Mouse (Mus musculus) gonadal fat pad, adult 2 months (tissue): ENCODE results near the gene Slc4a11. TPM values are rescaled to one million over a fixed set of nuclear protein-coding genes. Genes with fewer than 3 reads are reported as not detected.

Source experiments
- DNase-seq: peaks from one replicate; pipeline ENCODE4 v3.0.0-alpha.2; 2012; ENCODE audit warnings: low read depth
- polyA plus RNA-seq: library from polyadenylated mRNA; depleted of rRNA; stranded (reverse); fragments of >200 nt; gene quantifications from 2 replicates; pipeline ENCODE4 v1.2.3, GENCODE M21; 2012; rRNA removed

Gene Slc4a11
- 6.0 and 7.1 TPM in 2 replicates for polyA plus RNA-seq

GRCm38 (mm10) chr2:130697153-130697810, at the start of gene Slc4a11:
TSS of gene Slc4a11 (minus strand) at chr2:130697519.
- DNase-seq, result no peak

GRCm38 (mm10) chr2:130743576-130743975, 46.3 kb upstream of the Slc4a11 start:
- no peak for DNase-seq

DNA sequence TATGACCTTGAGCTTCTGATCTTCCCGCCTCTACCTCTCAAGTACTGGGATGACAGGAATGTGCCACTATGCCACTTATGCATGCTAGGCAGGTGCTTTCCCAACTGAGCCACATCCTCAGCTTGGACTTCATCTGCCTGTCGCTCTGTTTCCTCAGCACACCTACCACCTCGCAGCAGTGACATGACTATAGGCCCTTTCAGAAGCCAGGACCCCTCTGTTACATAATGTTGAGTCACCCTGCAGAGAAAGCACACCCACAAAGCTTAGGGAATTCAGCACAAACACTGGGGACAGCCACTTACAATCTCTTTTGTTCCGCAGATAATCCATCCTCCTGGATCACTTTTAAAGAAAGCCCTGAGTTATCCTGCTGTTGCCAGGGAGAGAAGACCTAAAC, 42.8 kb upstream of the Slc4a11 start:
- no peak for DNase-seq

GRCm38 (mm10) chr2:130738019-130738418, 40.7 kb upstream of the Slc4a11 start:
- DNase-seq, result no peak

GRCm38 (mm10) chr2:130735281-130735680, 38.0 kb upstream of the Slc4a11 start:
- DNase-seq, result no peak

GRCm38 (mm10) chr2:130733444-130733843, 36.1 kb upstream of the Slc4a11 start:
- DNase-seq, result no peak

DNA sequence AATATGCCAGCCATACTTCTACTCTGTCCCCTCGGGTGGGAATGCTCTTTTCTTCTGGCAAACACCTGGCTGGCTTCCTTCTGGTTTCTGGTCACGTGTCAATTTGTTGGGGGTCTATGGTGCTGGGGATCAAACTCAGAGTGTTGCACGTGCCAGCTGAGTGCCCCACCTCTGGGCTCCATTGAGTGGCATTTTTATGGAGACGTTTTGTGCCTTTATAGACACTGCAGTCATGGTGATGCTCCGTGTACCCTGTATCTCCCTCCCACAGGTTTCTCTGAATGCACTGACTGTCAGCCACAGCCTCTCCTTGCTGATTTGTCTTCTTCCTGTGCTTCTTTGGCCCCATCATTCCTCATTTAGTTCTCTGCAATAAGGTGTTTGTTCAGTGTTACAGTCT, 34.5 kb upstream of the Slc4a11 start:
- no peak for DNase-seq

DNA sequence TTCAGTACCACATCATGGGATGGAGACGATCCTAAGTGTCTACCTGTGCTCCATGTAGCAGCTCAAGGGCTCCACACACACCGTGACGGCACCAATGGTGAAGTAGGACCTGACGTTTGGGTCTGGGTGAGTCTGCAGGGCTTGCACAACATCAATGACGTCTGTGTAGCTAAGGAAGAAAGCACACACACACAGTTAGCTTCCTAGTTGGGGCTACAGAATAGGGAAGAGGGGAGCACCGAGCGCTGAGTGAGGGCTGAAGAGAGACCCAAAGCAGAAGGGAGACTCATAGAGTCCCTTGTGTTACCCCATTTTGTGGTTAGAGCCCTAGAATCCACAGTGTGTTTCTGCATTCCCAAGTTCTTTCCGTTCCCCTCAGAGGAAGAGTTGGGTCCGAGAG, 33.4 kb upstream of the Slc4a11 start:
- DNase-seq, result no peak

- no peak for DNase-seq
Observed at GRCm38 (mm10) chr2:130728906-130729585, 31.7 kb upstream of the Slc4a11 start.

DNA sequence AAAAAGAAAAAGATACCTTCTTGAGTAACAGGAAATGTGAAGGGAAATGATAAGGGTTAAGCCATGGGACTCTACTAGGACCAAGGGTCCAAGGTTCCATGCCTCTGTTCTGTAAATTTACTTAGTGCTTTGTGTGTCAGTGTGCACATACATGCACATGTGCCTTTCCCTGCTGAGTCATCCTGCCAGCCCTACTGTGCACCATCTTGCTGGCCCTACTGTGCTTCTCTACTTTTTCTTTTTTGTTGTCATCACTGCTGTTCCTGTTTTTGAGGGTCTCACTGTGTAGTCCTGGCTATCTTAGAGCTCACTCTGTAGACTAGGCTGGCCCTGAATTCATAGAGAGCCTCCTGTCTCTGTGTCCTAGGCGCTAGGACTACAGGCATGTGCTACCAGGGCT, 30.4 kb upstream of the Slc4a11 start:
- no peak for DNase-seq

GRCm38 (mm10) chr2:130724369-130724768, 27.1 kb upstream of the Slc4a11 start:
- peak; percentile 73 for DNase-seq

- no peak for DNase-seq
Observed at GRCm38 (mm10) chr2:130717951-130718350, 20.6 kb upstream of the Slc4a11 start.

- DNase-seq, result no peak
Observed at GRCm38 (mm10) chr2:130707057-130707456, 9.7 kb upstream of the Slc4a11 start.

GRCm38 (mm10) chr2:130706602-130707001, 9.3 kb upstream of the Slc4a11 start:
- DNase-seq, result no peak

DNA sequence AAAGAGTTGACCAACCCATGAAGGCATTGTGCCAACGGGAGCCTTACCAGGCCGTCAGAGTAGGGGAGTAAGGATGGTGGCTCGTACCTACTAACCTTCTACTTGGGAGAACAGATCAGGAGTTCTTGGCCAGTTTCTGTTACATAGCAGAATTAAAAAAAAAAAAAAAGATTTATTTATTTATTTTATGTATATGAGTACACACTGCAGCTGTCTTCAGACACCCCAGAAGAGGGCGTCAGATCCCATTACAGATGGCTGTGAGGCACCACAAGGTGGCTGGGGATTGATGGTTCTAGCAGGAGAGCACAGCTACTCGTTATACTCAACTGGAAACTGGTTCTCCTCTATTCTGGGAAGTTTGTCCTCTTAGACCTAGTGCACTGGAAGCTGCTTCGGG, 7.9 kb upstream of the Slc4a11 start:
- no peak for DNase-seq

GRCm38 (mm10) chr2:130704040-130705001, 7.0 kb upstream of the Slc4a11 start:
- no peak for DNase-seq

- DNase-seq, result no peak
Observed at GRCm38 (mm10) chr2:130697821-130698266, 525 bp upstream of the Slc4a11 start.

DNA sequence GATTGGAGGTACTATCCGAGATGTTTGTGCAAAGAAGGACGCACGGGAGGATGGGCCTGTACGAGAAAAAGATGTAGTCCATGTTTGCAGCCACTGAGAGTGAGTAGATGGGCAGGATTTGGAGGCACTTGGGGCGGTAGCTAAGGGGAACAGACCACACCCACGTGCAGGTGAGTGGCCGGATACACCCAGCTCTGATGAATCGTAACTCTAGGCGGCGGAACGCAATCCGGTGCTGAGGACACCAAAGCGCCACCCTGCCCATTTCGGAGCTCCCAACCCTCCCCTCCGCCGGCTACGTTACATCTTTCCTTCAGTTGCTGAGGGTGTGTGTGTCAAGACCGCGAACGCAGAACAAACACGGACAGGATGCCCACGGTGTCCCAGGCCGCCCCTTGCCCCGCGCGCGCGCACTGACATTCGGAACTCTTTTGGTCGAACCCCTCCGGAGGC, 593 bp downstream of the Slc4a11 start:
- no peak for DNase-seq

DNA sequence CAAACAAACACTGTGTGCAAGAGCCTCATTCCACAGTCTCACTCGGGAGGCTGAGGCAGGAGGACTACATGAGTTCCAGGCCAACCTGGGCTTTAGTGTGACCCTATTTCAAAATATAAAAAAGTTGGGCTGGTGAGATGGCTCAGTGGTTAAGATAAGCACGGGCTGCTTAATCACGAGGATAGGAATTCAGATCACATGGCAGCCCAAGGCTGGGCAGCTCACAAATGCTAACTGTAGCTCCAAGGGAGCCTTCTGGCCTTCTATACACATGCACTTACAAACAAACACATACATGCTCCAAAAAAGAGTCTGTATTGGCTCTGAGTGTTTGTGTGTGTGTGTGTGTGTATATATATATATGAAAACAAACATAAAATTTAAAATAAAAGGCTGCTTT, 3.8 kb downstream of the Slc4a11 start:
- DNase-seq, result no peak

DNA sequence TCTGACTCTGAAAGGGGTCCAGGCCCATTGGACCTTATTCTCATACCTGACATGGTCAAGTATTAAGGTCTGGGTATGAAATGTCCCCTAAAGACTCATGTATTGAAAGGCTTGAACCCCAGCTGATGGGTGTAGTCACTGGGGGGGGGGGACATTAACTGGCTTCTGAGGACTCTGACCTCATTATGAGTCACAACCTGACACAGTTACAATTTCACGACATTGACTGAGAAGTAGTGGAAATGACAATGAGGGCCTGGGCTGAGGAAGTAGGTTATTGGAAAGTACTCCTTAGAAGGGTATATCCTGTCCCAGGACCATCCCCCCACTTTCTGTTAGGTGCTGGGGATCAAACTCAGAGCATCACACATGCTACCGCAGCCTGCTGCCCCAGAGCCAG, 8.3 kb downstream of the Slc4a11 start:
- no peak for DNase-seq

DNA sequence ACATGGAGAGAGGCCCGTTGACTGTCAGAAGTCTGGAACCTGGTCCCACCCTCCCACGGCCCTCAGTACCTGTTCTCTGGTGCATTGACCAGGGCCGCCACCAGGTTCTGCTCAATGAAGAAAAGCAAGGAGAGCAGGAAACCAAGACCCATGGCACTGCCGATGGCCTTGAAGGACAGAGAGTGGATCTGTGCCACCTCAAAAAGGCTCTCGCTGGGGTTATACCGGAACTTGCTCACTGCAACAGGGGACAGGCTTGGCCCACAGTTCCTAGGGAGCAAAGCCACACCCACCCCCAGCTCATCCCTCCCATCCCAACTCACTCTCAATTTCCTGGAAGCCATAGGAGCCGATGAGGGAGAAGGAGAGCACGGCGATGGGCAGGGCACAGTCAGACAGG, 11.9 kb downstream of the Slc4a11 start:
- DNase-seq, result no peak

DNA sequence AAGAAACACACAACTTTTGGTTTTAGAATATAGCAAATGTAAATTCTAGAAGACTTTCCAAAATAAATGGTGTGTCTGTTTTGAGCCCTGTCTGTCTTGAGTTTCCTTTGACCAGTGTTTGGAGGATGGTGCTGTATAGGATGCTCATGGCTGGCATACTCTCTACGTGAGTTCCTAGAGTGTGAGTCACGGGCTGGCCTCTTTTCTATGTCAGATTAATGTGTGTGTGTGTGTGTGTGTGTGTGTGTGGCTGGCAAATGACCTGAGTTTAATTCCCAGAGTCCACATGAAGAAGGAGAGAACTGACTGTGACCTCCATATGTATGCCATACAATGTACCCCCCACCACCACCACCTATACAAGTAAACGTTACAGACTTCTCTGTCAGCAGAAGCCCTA, 15.8 kb downstream of the Slc4a11 start:
- DNase-seq, result no peak
